Mouse (Mus musculus): ENCODE measurements around the gene Gab3. TPM values are rescaled to one million over a fixed set of nuclear protein-coding genes. Genes with fewer than 3 reads are reported as not detected.

The Gab3 gene
- polyA plus RNA-seq, 1 experiment = 0.04 TPM

Other genes starting within 250 kb of the Gab3 start
- gene Gm5936, start 248.3 kb downstream of the Gab3 start, polyA plus RNA-seq (2012; fragmentation: generic; extraction: Trizol) = not detected
- gene Dkc1, start 10.4 kb upstream of the Gab3 start, polyA plus RNA-seq (2012; fragmentation: generic; extraction: Trizol) = 16.9 TPM
- gene Mpp1, start 45.6 kb upstream of the Gab3 start, polyA plus RNA-seq (2012; fragmentation: generic; extraction: Trizol) = 30.1 TPM
- not detected for gene Smim9, start 78.3 kb upstream of the Gab3 start, polyA plus RNA-seq (2012; fragmentation: generic; extraction: Trizol)

All from myocyte (in vitro differentiated cells).